Mouse (Mus musculus): ENCODE measurements around the gene Pp2d1. TPM values are rescaled to one million over a fixed set of nuclear protein-coding genes. Genes with fewer than 3 reads are reported as not detected.

Pp2d1 gene
- total and polyA plus RNA-seq, 3 experiments: not detected

DNA sequence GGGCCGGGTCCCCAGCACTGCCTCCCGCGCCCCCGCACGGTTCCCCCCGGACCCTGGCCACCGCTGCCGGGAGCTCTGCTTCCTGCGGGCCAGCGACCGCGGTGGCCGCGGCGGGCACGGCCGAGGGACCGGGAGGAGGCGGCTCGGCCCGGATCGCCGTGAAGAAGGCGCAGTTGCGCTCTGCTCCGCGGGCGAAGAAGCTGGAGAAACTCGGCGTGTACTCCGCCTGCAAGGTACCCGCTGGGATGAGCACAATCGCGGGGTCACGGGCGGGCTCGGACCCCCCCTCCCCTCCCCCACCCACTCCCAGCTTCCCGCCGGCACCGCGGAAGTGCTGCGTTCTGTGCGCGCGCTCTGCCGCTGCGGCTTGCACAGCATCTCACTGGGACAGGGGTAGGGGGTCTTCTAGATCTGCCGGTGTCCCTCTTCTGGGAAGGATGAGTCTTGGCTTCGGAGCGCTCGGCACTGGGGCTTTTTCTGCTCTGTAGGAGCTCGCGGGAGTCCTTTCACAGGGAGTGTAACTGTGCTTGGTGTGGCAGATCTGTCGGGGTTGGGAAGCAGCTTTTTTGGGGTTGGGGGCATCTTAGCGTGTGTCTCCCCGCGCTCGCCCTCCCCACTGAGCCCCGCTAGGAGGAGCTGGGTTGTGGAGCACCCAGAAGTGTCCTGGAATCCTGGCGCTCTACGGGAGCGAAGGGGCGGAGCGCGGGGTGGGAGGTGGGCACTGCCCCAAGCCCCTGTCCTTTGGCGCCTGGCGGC is 28.3 kb upstream of the Pp2d1 start:
- H3K9ac ChIP-seq (ENCODE audit: insufficient read depth, low read depth): peak overlapping the region; percentile 57
- dilution Hi-C loops (cut with MboI; ENCODE audit: extremely low pct_ligation_motif_present, extremely low pct_unique_long_range_greater_than_20kb, low sequenced_read_pairs): no loop called here
- H3K36me3 ChIP-seq (replicated peaks in 1 of 2; ENCODE audit: control insufficient read depth in 1 of 2, insufficient read depth in 1 of 2, low read length in 1 of 2): no peaks in the 10 kb centered on the region
- peak overlapping the region; percentile 80 for H3K27ac ChIP-seq (ENCODE audit: insufficient read depth, low read depth)
- peaks cover 0 to 24% of the 10 kb centered on the region in 2 experiments; a peak in 2 of 4 replicates for H3K4me1 ChIP-seq (ENCODE audit: control insufficient read depth in 1 of 2, insufficient read depth in 2 of 2)
- H3K4me3 ChIP-seq (replicated peaks in 1 of 3; ENCODE audit: low read depth in 2 of 3, low read length in 2 of 3, poor library complexity in 1 of 3): peak overlapping the region; percentile 77 to 95 (median 78)
- in situ Hi-C loops (cut with MboI; ENCODE audit: low pct_ligation_motif_present, low pct_unique_long_range_greater_than_20kb, low sequenced_read_pairs): no loop called here
- TF ChIP-seq ZC3H11A (IDR thresholded peaks at IDR 0.05; ENCODE audit: low read depth, low read length) (no peak), MAZ (IDR thresholded peaks at IDR 0.05; ENCODE audit: low read depth, low read length) (0 out of 2 replicates have a peak, but pooled peaks have one; percentile 20), USF2 (conservative IDR thresholded peaks at IDR 0.05; ENCODE audit: low read depth, low read length) (no peak), ZMIZ1 (IDR thresholded peaks at IDR 0.05; ENCODE audit: low read depth, low read length) (no peak), NRF1 (IDR thresholded peaks at IDR 0.05; ENCODE audit: low read depth, low read length) (no peak), POLR2A (IDR thresholded peaks at IDR 0.05; ENCODE audit: low read depth, low read length) (no peak), TBP (conservative IDR thresholded peaks at IDR 0.05; ENCODE audit: low read depth, low read length) (no peak), HCFC1 (IDR thresholded peaks at IDR 0.05; ENCODE audit: low read depth, low read length) (no peak), USF1 (IDR thresholded peaks at IDR 0.05; ENCODE audit: low read depth, low read length) (no peak), EP300 (IDR thresholded peaks at IDR 0.05; ENCODE audit: low read length) (no peak), JUND (conservative IDR thresholded peaks at IDR 0.05; ENCODE audit: low read depth, low read length) (no peak), MAFK (IDR thresholded peaks at IDR 0.05; ENCODE audit: insufficient replicate concordance, low read length) (no peak), JUN (IDR thresholded peaks at IDR 0.05; ENCODE audit: insufficient read depth, low read depth, low read length) (no peak), KAT2A (IDR thresholded peaks at IDR 0.05; ENCODE audit: insufficient replicate concordance, low read length) (no peak), RCOR1 (conservative IDR thresholded peaks at IDR 0.05; ENCODE audit: low read depth, low read length) (no peak), NELFE (IDR thresholded peaks at IDR 0.05; ENCODE audit: low read depth, low read length) (no peak), SIN3A (IDR thresholded peaks at IDR 0.05; ENCODE audit: low read length) (no peak; the same call in 1 of the 2 replicates), POLR2AphosphoS2 (IDR thresholded peaks at IDR 0.05; ENCODE audit: low read depth, low read length) (no peak), MEF2A (IDR thresholded peaks at IDR 0.05; ENCODE audit: borderline replicate concordance, low read depth, low read length) (no peak), GABPA (IDR thresholded peaks at IDR 0.05; ENCODE audit: insufficient replicate concordance, low read depth, low read length) (no peak), MXI1 (IDR thresholded peaks at IDR 0.05; ENCODE audit: low read depth, low read length) (peak; percentile 49), MAX (IDR thresholded peaks at IDR 0.05; ENCODE audit: low read length) (no peak), ELF1 (IDR thresholded peaks at IDR 0.05; ENCODE audit: low read depth, low read length) (peak; percentile 64), E2F4 (IDR thresholded peaks at IDR 0.05; ENCODE audit: insufficient replicate concordance, low read depth, low read length) (no peak), ETS1 (conservative IDR thresholded peaks at IDR 0.05; ENCODE audit: low read depth, low read length) (no peak), ZKSCAN1 (IDR thresholded peaks at IDR 0.05; ENCODE audit: borderline replicate concordance, low read depth, low read length) (no peak), PAX5 (IDR thresholded peaks at IDR 0.05; ENCODE audit: low read length) (no peak), ZNF384 (IDR thresholded peaks at IDR 0.05; ENCODE audit: low read depth, low read length) (no peak), RAD21 (IDR thresholded peaks at IDR 0.05; ENCODE audit: low read depth, low read length) (no peak), CTCF (conservative IDR thresholded peaks at IDR 0.05 in 1 of 2, IDR thresholded peaks at IDR 0.05 in 1 of 2; ENCODE audit: low read depth in 2 of 2, low read length in 2 of 2) (no peak), UBTF (IDR thresholded peaks at IDR 0.05; ENCODE audit: low read depth, low read length) (no peak; the same call in 1 of the 2 replicates), BHLHE40 (IDR thresholded peaks at IDR 0.05; ENCODE audit: low read depth, low read length) (peak; percentile 39; the same call in 1 of the 2 replicates), CHD2 (IDR thresholded peaks at IDR 0.05; ENCODE audit: low read length) (peak; percentile 57), IRF4 (IDR thresholded peaks at IDR 0.05; ENCODE audit: low read depth, low read length) (peak; percentile 50; the same call in 1 of the 2 replicates), MYC (IDR thresholded peaks at IDR 0.05; ENCODE audit: low read depth, low read length) (no peak), CHD1 (IDR thresholded peaks at IDR 0.05; ENCODE audit: low read depth, low read length) (no peak), TCF12 (IDR thresholded peaks at IDR 0.05; ENCODE audit: low read depth, low read length) (no peak), SMC3 (IDR thresholded peaks at IDR 0.05; ENCODE audit: low read depth, low read length) (no peak)
- peak overlapping the region; percentile 100 for H3K4me2 ChIP-seq (ENCODE audit: insufficient read depth, low read depth, poor library complexity, severe bottlenecking)
- H3K27me3 ChIP-seq (replicated peaks): no peaks in the 10 kb centered on the region
- no peaks in the 10 kb centered on the region for H3K9me3 ChIP-seq (replicated peaks; ENCODE audit: low read length)
- H3K79me2 ChIP-seq (replicated peaks; ENCODE audit: control insufficient read depth, extremely low read depth, insufficient read depth, poor library complexity, severe bottlenecking): peaks cover 19% of the 10 kb centered on the region
- peak; percentile 20 for DNase-seq (ENCODE audit: extremely low read depth)

Data from CH12.LX (cell line).